Mouse (Mus musculus) frontal cortex, postnatal 14 days (tissue): ENCODE results near the gene Osm.
A peak's percentile ranks its signal among the peaks of the same experiment; 100 is the strongest.

Experiments used
- DNase-seq, 2 experiments: peaks; one replicate each; pipeline ENCODE4 v3.0.0; 2022; ENCODE audit warnings: low spot score in 2 of 2

Osm gene

GRCm38 (mm10) chr11:4235665-4236545, at the start of gene Osm:
Gene Osm (plus strand): TSS chr11:4236420.
- no peak for DNase-seq

- DNase-seq: peak; percentile 96
These were observed 49.5 kb upstream of the Osm start, which contains the start of gene Tbc1d10a for GRCm38 (mm10) chr11:4186486-4187317. Gene Tbc1d10a (plus strand): TSS chr11:4186789.

- no peak for DNase-seq
These were observed 48.9 kb upstream of the Osm start for GRCm38 (mm10) chr11:4187318-4187700.

GRCm38 (mm10) chr11:4189182-4189581, 47.0 kb upstream of the Osm start:
- no peak for DNase-seq

- DNase-seq: no peak
These were observed 45.5 kb upstream of the Osm start for GRCm38 (mm10) chr11:4190677-4191076.

GRCm38 (mm10) chr11:4192757-4193156, 43.5 kb upstream of the Osm start:
- DNase-seq: no peak

GRCm38 (mm10) chr11:4193420-4193819, 42.8 kb upstream of the Osm start:
- no peak for DNase-seq

GRCm38 (mm10) chr11:4195597-4196031, 40.6 kb upstream of the Osm start:
- DNase-seq: no peak

GRCm38 (mm10) chr11:4196636-4197035, 39.6 kb upstream of the Osm start:
- no peak for DNase-seq

- DNase-seq: no peak
These were observed 38.5 kb upstream of the Osm start for GRCm38 (mm10) chr11:4197691-4198090.

GRCm38 (mm10) chr11:4201981-4202700, 34.1 kb upstream of the Osm start:
- no peak for DNase-seq

GRCm38 (mm10) chr11:4202995-4203704, 33.1 kb upstream of the Osm start:
- DNase-seq: no peak

- no peak for DNase-seq
These were observed 32.5 kb upstream of the Osm start for GRCm38 (mm10) chr11:4203705-4204074.

GRCm38 (mm10) chr11:4205097-4205655, 31.0 kb upstream of the Osm start:
- no peak for DNase-seq

GRCm38 (mm10) chr11:4205951-4206350, 30.3 kb upstream of the Osm start:
- no peak for DNase-seq

GRCm38 (mm10) chr11:4206563-4206962, 29.7 kb upstream of the Osm start:
- DNase-seq: no peak

- no peak for DNase-seq
These were observed 28.6 kb upstream of the Osm start for GRCm38 (mm10) chr11:4207655-4208054.

- DNase-seq: no peak
These were observed 26.7 kb upstream of the Osm start for GRCm38 (mm10) chr11:4209556-4209955.

GRCm38 (mm10) chr11:4210786-4211185, 25.4 kb upstream of the Osm start:
- no peak for DNase-seq

GRCm38 (mm10) chr11:4213107-4213506, 23.1 kb upstream of the Osm start:
- no peak for DNase-seq

GRCm38 (mm10) chr11:4214572-4214971, 21.6 kb upstream of the Osm start:
- DNase-seq: no peak
